Mouse (Mus musculus) hindbrain, embryonic 14.5 days (tissue): ENCODE data around the gene Socs3. TPM values are rescaled to one million over a fixed set of nuclear protein-coding genes. Genes with fewer than 3 reads are reported as not detected.

ENCODE experiments used
- ATAC-seq: fragments of 200-750 bp; cut with Nextera tagmentation; 2 replicates; pipeline ENCODE4 v1.8.0; 2017; ENCODE audit warnings: moderate number of reproducible peaks, mild to moderate bottlenecking, moderate TSS enrichment, moderate library complexity; ENCODE audit not compliant: low FRiP score
- DNase-seq: peaks from one replicate; pipeline ENCODE4 v3.0.0-alpha.2; 2015; ENCODE audit warnings: low spot score
- H3K27ac ChIP-seq: fragments of 300-500 bp; sonication (generic); 2 replicates; pipeline ENCODE4 v1.5.1; 2014; ENCODE audit warnings: mild to moderate bottlenecking, moderate library complexity
- H3K27me3 ChIP-seq: fragments of 300-500 bp; sonication (generic); 2 replicates; pipeline ENCODE4 v1.6.1; 2014; ENCODE audit warnings: mild to moderate bottlenecking, low read length, mixed read lengths; ENCODE audit not compliant: control insufficient read depth, insufficient read depth
- H3K36me3 ChIP-seq: fragments of 300-500 bp; sonication (generic); replicated peaks from 2 replicates; pipeline ENCODE4 v1.6.1; 2014; ENCODE audit not compliant: control insufficient read depth, insufficient read depth
- H3K4me1 ChIP-seq: fragments of 300-500 bp; sonication (generic); replicated peaks from 2 replicates; pipeline ENCODE4 v1.6.1; 2014; ENCODE audit warnings: antibody characterized with exemption, low read length, mixed read lengths; ENCODE audit not compliant: control insufficient read depth, insufficient read depth
- H3K4me2 ChIP-seq: fragments of 300-500 bp; sonication (generic); replicated peaks from 2 replicates; pipeline ENCODE4 v1.6.1; 2014; ENCODE audit warnings: mild to moderate bottlenecking, moderate library complexity
- H3K4me3 ChIP-seq: fragments of 300-500 bp; sonication (generic); replicated peaks from 2 replicates; pipeline ENCODE4 v1.5.1; 2014; ENCODE audit warnings: mild to moderate bottlenecking, low read length
- H3K9ac ChIP-seq: fragments of 300-500 bp; sonication (generic); 2 replicates; pipeline ENCODE4 v1.6.1; 2014
- H3K9me3 ChIP-seq: fragments of 300-500 bp; sonication (generic); 2 replicates; pipeline ENCODE4 v1.6.1; 2016; ENCODE audit warnings: low read length; ENCODE audit not compliant: control insufficient read depth
- WGBS: fragments of 180-500 bp; shearing (Covaris S2); extraction: QIAGEN DNeasy Blood & Tissue Kit; methylation state at CpG from one replicate; pipeline ENCODE4 v1.1.7; 2014; 5-methylcytosine and 5-hydroxymethylcytosine counted together
- polyA plus RNA-seq: library from polyadenylated mRNA; unstranded; fragments of >200 nt; fragmentation: Nextera tagmentation; extraction: Ambion mirVana; gene quantifications from 2 replicates; pipeline ENCODE4 v1.2.1, GENCODE M21; 2014

Gene Socs3
- polyA plus RNA-seq, 1 experiment from 2014 or later, result 2.9 TPM

DNA sequence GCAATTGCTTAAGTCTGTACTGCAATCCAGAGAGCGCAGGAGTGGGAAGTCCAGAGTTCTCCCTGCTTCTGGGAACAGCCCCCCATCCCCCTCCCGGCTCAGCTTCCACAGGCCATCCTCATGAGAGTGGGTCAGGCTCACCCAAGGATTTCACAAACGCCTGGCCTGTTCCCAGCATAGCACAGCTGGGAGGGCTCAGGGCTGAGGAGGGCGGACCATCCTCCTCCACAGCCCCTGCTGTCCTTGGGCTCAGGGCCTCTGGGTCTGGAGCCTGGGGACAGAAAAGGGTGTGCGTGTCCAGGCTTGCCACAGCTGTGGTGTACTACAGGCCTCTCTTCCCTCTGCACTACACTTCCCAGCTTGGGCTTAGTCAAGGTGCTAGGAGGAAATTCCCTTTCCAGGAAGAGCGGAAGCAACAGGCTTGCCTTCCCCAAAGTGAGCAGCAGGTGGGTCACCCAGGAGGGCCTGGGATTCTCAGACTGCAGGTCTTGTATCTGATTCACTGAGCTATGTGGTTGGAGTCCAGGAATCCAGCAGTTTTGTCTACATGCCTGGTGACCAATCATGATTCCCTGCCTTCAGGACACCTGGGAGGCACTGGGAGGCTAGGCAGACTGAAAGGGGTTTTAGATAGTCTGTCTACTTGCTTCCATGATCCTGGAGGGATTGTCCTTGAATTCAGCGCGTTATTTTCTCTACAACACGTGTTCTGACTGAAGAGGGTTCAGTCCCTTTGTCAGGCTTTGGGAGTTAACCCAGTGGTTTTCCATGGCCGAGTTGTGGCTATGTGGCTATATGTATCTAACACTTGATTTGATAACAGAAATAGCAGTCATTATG, 7.4 kb downstream of the Socs3 start:
- no peak overlapping the region for H3K9ac ChIP-seq
- ATAC-seq (no peak), DNase-seq (no peak)
- peaks cover 39% of the 10 kb centered on the region for H3K4me1 ChIP-seq
- WGBS, result 36% methylated on average over 10 of the region's 10 CpGs
- no peak overlapping the region for H3K4me3 ChIP-seq
- peak overlapping the region; percentile 82 for H3K4me2 ChIP-seq
- no peaks in the 10 kb centered on the region for H3K9me3 ChIP-seq
- H3K36me3 ChIP-seq, result no peaks in the 10 kb centered on the region
- peaks cover 22% of the 10 kb centered on the region for H3K27me3 ChIP-seq
- H3K27ac ChIP-seq, result peak overlapping the region; percentile 56

DNA sequence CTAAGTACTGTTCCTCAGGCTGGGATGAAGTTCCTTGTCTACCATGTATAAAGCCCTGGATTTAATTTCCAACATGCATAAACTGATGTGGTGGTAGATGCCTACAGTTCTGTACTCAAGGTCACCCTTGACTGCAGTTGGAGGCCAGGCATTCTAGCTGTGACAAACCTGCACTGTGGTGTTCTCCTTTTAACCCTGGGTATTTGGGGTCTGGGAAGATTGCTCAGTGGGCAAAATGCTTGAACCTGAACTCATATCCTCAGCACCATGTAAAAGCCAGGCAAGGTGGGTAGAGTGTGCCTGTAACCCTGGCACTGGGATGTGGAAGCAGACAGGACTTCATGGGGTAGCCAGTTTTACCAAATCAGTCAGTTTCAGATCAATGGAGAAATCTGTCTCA, 9.2 kb downstream of the Socs3 start:
- peaks cover 34% of the 10 kb centered on the region for H3K4me1 ChIP-seq
- DNase-seq (no peak), ATAC-seq (no peak)
- H3K9ac ChIP-seq, result no peak overlapping the region
- H3K27ac ChIP-seq, result no peak overlapping the region
- H3K9me3 ChIP-seq, result no peaks in the 10 kb centered on the region
- no peak overlapping the region for H3K4me2 ChIP-seq
- H3K4me3 ChIP-seq, result no peak overlapping the region
- no peaks in the 10 kb centered on the region for H3K36me3 ChIP-seq
- 0 out of 2 replicates have a peak, but pooled peaks cover 3% of the 10 kb centered on the region for H3K27me3 ChIP-seq

DNA sequence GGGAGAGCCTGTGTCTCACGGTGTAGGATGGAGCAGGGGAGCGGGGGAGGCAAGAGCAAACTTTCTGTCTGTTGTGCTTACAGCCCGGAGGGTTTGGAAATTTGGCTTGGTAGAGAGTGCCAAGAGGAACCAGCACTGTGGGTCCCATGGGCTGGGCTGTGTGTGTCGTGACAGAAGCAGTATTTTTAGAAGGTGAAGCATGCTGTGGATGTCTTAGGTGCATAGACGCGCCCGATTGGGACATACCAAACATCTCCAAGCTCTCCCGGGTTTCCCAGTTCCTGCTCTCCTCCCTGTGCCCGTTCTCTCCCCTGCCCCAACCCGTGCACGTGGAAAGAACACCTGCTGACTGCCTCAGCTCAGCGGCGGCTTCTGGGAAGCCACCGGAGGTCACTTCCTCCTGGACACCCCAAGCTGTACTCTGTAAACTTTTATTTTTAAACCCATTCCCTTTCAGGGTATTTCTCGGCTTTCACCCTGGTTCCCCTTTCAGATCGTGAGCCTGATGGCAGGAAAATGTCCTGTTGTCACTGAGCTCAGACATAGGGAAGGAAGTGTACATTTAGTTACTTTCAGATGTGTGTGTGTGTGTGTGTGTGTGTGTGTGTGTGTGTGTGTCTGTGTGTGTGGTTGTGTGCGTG, 10.0 kb downstream of the Socs3 start:
- 59% methylated on average over 17 of the region's 17 CpGs for WGBS
- H3K36me3 ChIP-seq, result no peaks in the 10 kb centered on the region
- ATAC-seq, result no peak

DNA sequence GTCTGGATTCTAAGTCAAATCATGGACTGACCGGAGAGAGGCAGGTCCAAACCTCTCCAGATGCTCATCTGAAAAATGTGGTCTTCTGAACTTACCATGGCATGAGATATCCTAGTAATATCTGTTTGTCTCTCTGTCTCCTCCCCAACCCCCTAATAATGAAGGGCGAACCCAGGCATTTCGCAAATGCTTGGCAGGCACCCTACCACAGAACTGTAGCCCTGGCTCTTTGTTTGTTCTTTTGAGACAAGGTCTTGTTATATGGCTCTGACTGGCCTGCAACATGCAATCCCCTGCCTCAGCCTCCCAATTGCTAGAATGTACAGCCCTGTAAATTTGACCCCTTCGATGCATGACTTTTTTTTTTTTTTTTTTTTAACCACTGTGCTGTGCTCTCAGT, 10.7 kb downstream of the Socs3 start:
- Histone ChIP-seq H3K27me3 (no peaks in the 10 kb centered on the region), H3K9ac (no peak overlapping the region), H3K9me3 (no peaks in the 10 kb centered on the region), H3K27ac (no peak overlapping the region), H3K4me1 (peaks cover 21% of the 10 kb centered on the region), H3K4me2 (no peak overlapping the region), H3K4me3 (no peak overlapping the region), H3K36me3 (no peaks in the 10 kb centered on the region)
- DNase-seq, result no peak
- no peak for ATAC-seq
- 88% methylated on average over 4 of the region's 4 CpGs for WGBS

More for the DNA sequence above, 10.0 kb downstream of the Socs3 start:
- H3K4me1 ChIP-seq, result peaks cover 27% of the 10 kb centered on the region
- H3K27ac ChIP-seq, result no peak overlapping the region
- H3K9me3 ChIP-seq, result no peaks in the 10 kb centered on the region
- no peak overlapping the region for H3K4me2 ChIP-seq
- H3K27me3 ChIP-seq, result no peaks in the 10 kb centered on the region
- DNase-seq, result no peak
- H3K9ac ChIP-seq, result no peak overlapping the region
- H3K4me3 ChIP-seq, result no peak overlapping the region

DNA sequence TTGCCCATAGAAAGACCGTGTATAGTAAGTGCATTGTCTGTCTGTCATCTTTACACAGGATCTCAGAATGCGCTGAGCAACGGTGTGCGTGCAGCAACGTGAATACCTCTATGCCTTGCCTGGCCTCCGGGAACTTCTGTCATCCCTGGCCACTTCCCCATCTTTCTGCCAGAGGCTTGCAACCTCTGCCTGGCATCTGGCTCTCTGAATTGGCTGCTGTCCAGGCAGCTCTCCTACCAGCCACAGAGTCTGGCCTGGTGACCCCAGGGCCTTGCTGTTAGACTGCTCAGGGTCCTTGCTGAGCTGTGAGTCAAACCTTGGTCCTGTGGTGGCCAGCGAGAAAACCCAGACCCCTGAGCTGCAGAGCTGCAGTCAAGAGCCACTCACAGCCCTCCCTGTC, 11.7 kb downstream of the Socs3 start:
- Histone ChIP-seq H3K9ac (no peak overlapping the region), H3K36me3 (no peaks in the 10 kb centered on the region), H3K27ac (no peak overlapping the region), H3K4me3 (no peak overlapping the region), H3K27me3 (no peaks in the 10 kb centered on the region), H3K4me1 (peaks cover 12% of the 10 kb centered on the region), H3K4me2 (no peak overlapping the region), H3K9me3 (no peaks in the 10 kb centered on the region)
- WGBS, result 63% methylated on average over 7 of the region's 7 CpGs
- DNase-seq (no peak), ATAC-seq (no peak)

DNA sequence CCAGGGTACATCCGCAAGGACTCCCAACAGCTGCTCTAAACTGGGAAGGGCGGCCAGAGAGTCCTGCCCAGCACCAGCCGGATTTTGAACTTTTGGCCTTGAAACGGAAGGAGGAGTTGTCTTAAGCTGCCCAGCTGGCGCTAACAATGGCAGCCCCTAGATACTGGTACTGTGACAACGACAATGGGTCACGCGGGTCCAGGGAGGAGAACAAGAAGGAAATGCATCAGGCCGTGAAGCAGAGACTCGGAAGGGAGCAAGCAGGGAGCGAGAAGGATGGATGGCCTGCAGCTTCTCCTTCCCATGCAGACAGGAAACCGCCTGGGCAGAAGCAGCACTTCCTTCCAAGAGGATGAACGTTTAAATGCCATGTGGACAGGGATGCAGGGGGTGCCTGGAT, 14.2 kb downstream of the Socs3 start:
- Histone ChIP-seq H3K4me2 (no peak overlapping the region), H3K4me1 (0 out of 2 replicates have a peak, but pooled peaks cover 2% of the 10 kb centered on the region), H3K27ac (no peak overlapping the region), H3K9me3 (no peaks in the 10 kb centered on the region), H3K27me3 (no peaks in the 10 kb centered on the region), H3K36me3 (no peaks in the 10 kb centered on the region), H3K9ac (no peak overlapping the region), H3K4me3 (no peak overlapping the region)
- ATAC-seq (no peak), DNase-seq (no peak)
- 35% methylated on average over 13 of the region's 13 CpGs for WGBS

DNA sequence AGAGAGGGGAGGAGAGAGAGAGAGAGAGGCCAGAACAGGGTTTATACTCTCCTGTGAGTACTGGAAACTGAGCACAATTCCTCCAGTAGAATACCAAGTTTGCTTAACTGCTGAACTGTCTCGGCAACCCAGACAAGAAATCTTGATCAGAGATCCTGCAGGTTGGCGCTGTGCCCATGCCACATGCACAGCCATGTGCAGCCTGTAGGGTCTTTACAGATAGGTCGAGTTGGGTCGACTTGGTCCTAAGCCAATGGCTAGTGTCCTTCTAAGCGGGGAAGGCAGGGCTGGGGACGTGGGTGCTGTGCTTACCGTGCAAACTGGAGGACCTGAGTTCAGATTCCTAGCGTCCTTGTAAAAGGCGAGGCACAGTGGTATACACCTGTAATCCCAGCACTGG, 15.0 kb downstream of the Socs3 start:
- H3K27ac ChIP-seq, result no peak overlapping the region
- peaks cover 5% of the 10 kb centered on the region for H3K4me1 ChIP-seq
- no peak overlapping the region for H3K4me2 ChIP-seq
- no peaks in the 10 kb centered on the region for H3K9me3 ChIP-seq
- ATAC-seq (no peak), DNase-seq (no peak)
- no peak overlapping the region for H3K9ac ChIP-seq
- H3K4me3 ChIP-seq, result no peak overlapping the region
- H3K27me3 ChIP-seq, result no peaks in the 10 kb centered on the region
- 80% methylated on average over 9 of the region's 9 CpGs for WGBS
- no peaks in the 10 kb centered on the region for H3K36me3 ChIP-seq

DNA sequence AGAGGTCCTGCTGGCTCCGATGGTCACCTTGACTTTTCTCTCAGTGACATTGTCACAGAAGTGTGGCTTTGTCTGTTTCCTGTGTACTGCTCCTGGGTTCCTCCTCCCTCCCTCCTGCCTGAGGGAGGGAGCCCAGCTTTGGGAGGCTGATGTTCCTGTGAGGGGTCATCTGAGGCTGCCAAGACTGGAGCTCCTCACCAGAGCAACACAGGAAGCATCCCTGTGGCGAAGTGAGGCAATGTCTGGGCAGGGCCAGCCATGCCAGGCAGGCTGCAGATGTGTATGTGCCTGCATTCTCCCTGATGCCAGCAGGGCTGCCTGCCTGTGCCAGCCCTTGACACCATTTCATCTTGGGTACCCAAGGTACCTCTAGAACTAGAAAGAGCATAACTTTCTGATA, 15.8 kb downstream of the Socs3 start:
- no peak overlapping the region for H3K4me3 ChIP-seq
- H3K4me1 ChIP-seq, result peaks cover 9% of the 10 kb centered on the region
- H3K9me3 ChIP-seq, result no peaks in the 10 kb centered on the region
- H3K27me3 ChIP-seq, result 0 out of 2 replicates have a peak, but pooled peaks cover 6% of the 10 kb centered on the region
- ATAC-seq, result no peak
- no peak overlapping the region for H3K27ac ChIP-seq
- H3K9ac ChIP-seq, result no peak overlapping the region
- no peak for DNase-seq
- no peak overlapping the region for H3K4me2 ChIP-seq
- 59% methylated on average over 2 of the region's 2 CpGs for WGBS
- H3K36me3 ChIP-seq, result no peaks in the 10 kb centered on the region

DNA sequence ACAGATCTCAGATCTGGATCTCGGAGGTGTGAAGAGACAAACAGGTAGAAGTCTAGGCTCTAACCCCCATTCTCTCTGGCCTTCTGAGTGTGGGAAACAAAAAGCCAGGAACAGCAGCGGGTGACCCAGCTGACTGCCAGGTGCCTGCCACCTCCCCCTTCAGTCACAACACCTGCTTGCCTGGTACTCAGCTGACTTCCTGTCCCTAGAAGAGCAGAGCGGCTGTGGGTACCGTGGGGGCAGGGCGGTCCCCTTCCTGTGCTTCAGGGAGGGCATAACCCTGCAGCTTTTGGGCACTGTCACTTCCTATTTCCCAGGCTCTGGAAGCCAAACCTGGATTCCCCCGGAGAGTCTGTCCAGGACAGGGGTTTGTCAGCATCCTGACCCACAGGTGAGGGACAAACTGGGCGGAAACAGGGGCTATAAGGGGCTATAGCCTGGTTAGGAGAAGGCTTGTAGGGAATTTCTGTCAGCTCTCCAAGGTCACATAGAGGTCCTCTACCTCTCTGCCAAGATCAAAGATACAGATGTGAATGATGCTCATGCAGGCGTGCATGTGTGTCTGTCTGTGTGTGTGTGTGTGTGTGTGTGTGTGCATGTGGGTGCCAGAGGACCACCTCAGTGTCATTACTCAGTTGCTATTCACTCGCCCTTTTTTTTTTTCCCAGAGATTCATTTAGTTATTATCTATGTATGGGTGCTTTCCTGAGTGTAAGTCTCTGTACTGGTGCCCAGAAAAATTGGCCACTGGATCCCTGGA, 17.5 kb downstream of the Socs3 start:
- H3K4me2 ChIP-seq, result no peak overlapping the region
- WGBS, result 67% methylated on average over 9 of the region's 9 CpGs
- H3K27ac ChIP-seq, result no peak overlapping the region
- H3K4me3 ChIP-seq, result no peak overlapping the region
- H3K9me3 ChIP-seq, result no peaks in the 10 kb centered on the region
- no peaks in the 10 kb centered on the region for H3K36me3 ChIP-seq
- no peak overlapping the region for H3K9ac ChIP-seq
- H3K4me1 ChIP-seq, result peaks cover 9% of the 10 kb centered on the region
- ATAC-seq (no peak), DNase-seq (no peak)
- H3K27me3 ChIP-seq, result 0 out of 2 replicates have a peak, but pooled peaks cover 7% of the 10 kb centered on the region
